Mouse (Mus musculus) forebrain, embryonic 14.5 days (tissue): Measurements from ENCODE around the gene Gm7951. TPM values are rescaled to one million over a fixed set of nuclear protein-coding genes. Genes with fewer than 3 reads are reported as not detected.
"Not testable (repeated sequence)": the region's sequence is repeated elsewhere in the genome, so short reads cannot be mapped to it uniquely, and the experiment has no call there.

ENCODE experiments used
- ATAC-seq: fragments of 200-750 bp; cut with Nextera tagmentation; 2 replicates; pipeline ENCODE4 v1.8.0; 2017; ENCODE audit warnings: mild to moderate bottlenecking, moderate library complexity
- DNase-seq: peaks from one replicate; pipeline ENCODE4 v3.0.0-alpha.2; 2015; ENCODE audit warnings: low spot score
- H3K27ac ChIP-seq: fragments of 300-500 bp; sonication (generic); 2 replicates; pipeline ENCODE4 v1.5.1; 2014; ENCODE audit warnings: low read depth, mild to moderate bottlenecking, control low read depth, low read length, moderate library complexity
- H3K27me3 ChIP-seq: fragments of 300-500 bp; sonication (generic); replicated peaks from 2 replicates; pipeline ENCODE4 v1.6.1; 2014; ENCODE audit warnings: low read length, control low read depth, mixed read lengths; ENCODE audit not compliant: control insufficient read depth, insufficient read depth
- H3K36me3 ChIP-seq: fragments of 300-500 bp; sonication (generic); 2 replicates; pipeline ENCODE4 v1.6.1; 2014; ENCODE audit warnings: low read length, control low read depth; ENCODE audit not compliant: control insufficient read depth, insufficient read depth
- H3K4me1 ChIP-seq: fragments of 300-500 bp; sonication (generic); 2 replicates; pipeline ENCODE4 v1.6.1; 2014; ENCODE audit warnings: antibody characterized with exemption, low read length, control low read depth; ENCODE audit not compliant: control insufficient read depth, insufficient read depth
- H3K4me2 ChIP-seq: fragments of 300-500 bp; sonication (generic); 2 replicates; pipeline ENCODE4 v1.6.1; 2014; ENCODE audit warnings: mild to moderate bottlenecking, control low read depth, low read length
- H3K4me3 ChIP-seq: fragments of 300-500 bp; sonication (generic); 2 replicates; pipeline ENCODE4 v1.5.1; 2014; ENCODE audit warnings: low read depth, low read length, control low read depth
- H3K9ac ChIP-seq: fragments of 300-500 bp; sonication (generic); 2 replicates; pipeline ENCODE4 v1.6.1; 2014; ENCODE audit warnings: mild to moderate bottlenecking, low read length, control low read depth, moderate library complexity
- H3K9me3 ChIP-seq: fragments of 300-500 bp; sonication (generic); replicated peaks from 2 replicates; pipeline ENCODE4 v1.6.1; 2016; ENCODE audit warnings: low read length, control low read depth, mixed read lengths; ENCODE audit not compliant: control insufficient read depth
- WGBS: fragments of 180-500 bp; shearing (Covaris S2); extraction: QIAGEN DNeasy Blood & Tissue Kit; methylation state at CpG from one replicate; pipeline ENCODE4 v1.1.7; 2014; 5-methylcytosine and 5-hydroxymethylcytosine counted together
- polyA plus RNA-seq: library from polyadenylated mRNA; unstranded; fragments of >200 nt; fragmentation: Nextera tagmentation; extraction: Ambion mirVana; gene quantifications from 2 replicates; pipeline ENCODE4 v1.2.1, GENCODE M21; 2014

Gm7951 gene
- polyA plus RNA-seq = not detected in 2 replicates

DNA sequence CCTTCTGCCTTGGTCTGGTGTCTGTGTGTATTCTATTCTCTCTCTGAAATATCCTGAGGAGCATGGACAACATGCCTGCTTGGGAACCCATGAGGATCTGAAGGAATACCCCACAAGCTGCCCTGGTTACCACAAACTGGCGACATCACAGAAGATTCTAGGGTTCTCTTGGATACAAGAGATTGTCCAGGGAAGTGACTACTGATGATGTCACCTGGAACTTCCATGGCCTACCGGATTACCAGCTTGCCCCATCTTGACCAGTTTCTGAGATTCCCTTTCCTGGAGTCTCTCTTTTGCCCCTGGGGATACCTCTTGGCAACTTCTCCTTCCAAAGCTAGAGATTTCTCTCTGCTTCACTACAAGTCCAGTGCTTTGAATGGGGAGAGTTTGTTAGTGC, at the start of gene Gm7951:
TSS of gene Gm7951 (minus strand) at position 101 of the 400 bp plus-strand sequence.
- H3K4me2 ChIP-seq, H3K27me3 ChIP-seq, H3K4me3 ChIP-seq, H3K4me1 ChIP-seq, H3K27ac ChIP-seq, H3K36me3 ChIP-seq, H3K9me3 ChIP-seq, ATAC-seq, DNase-seq, H3K9ac ChIP-seq: not testable (repeated sequence)
- no CpG with 5 or more reads among the region's 2 CpGs for WGBS

DNA sequence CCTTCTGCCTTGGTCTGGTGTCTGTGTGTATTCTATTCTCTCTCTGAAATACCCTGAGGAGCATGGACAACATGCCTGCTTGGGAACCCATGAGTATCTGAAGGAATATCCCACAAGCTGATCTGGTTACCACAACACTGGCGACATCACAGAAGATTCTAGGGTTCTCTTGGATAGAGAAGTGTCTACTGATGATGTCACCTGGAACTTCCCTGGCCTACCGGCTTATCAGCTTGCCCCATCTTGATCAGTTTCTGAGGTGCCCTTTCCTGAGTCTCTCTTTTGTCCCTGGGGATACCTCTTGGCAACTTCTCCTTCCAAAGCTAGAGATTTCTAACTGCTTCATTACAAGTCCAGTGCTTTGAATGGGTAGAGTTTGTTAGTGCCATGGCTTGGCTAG, 45.4 kb upstream of the Gm7951 start, which contains the start of gene Gm17027:
TSS of gene Gm17027 (minus strand) at position 101 of the 400 bp plus-strand sequence.
- H3K27me3 ChIP-seq, H3K9ac ChIP-seq, H3K9me3 ChIP-seq, H3K36me3 ChIP-seq, DNase-seq, ATAC-seq, H3K4me3 ChIP-seq, H3K4me2 ChIP-seq, H3K4me1 ChIP-seq, H3K27ac ChIP-seq: not testable (repeated sequence)
- WGBS = 100% methylated on average over 1 of the region's 2 CpGs

DNA sequence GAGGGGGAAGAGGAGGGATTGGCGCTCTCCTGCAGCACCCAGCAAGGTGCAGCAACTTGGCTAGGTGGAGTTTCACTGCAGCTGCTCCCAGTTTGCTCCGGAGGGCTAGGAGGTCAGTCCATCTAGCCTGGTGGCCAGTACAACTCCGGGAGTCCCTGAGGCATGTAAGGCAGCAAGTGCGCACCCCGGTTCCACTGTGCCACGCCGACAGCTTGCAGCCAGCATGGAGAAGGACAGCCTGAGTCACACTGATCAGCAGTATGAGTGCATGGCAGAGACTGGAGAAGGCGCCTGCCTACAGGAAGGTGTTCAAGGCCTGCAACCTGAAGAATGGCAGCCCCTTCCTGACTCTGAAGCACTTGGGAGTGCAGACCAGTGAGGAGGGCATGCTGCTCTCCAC, 17.4 kb upstream of the Gm7951 start:
- not testable (repeated sequence) for H3K27ac ChIP-seq, H3K9me3 ChIP-seq, H3K9ac ChIP-seq, ATAC-seq, H3K4me3 ChIP-seq, H3K4me2 ChIP-seq, H3K4me1 ChIP-seq, H3K27me3 ChIP-seq, DNase-seq, H3K36me3 ChIP-seq
- WGBS = 84% methylated on average over 6 of the region's 8 CpGs

DNA sequence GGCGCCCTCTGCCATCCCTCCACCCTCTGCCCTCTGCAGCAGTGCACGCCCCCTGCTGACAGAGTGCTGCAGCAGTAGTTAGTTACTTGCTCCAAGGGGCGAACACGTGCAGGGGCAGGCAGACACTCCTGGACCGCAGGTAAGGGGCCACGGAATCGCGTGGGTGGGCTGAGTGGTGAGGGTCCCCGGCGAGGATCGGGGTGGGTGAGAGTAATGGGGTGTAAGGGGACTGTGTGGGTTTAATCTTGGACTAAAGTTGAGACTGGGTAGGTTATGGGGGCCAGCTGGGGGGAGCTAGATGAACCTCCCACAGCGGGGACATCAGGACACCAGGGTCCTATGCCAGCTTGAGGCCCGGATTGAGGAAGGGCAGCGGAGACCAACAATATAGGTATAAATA, 16.6 kb upstream of the Gm7951 start:
- H3K27me3 ChIP-seq, H3K9ac ChIP-seq, H3K4me2 ChIP-seq, DNase-seq, H3K36me3 ChIP-seq, H3K27ac ChIP-seq, H3K4me1 ChIP-seq, H3K4me3 ChIP-seq, H3K9me3 ChIP-seq, ATAC-seq: not testable (repeated sequence)
- 44% methylated on average over 9 of the region's 14 CpGs for WGBS

Other genes starting within 250 kb of the Gm7951 start
- gene Gm7980, start 210.1 kb downstream of the Gm7951 start, polyA plus RNA-seq = not detected in 2 replicates
- not detected in 2 replicates for gene 1700049E17Rik1, start 192.4 kb downstream of the Gm7951 start, polyA plus RNA-seq
- gene 1700024B05Rik, start 173.4 kb downstream of the Gm7951 start, polyA plus RNA-seq = not detected in 2 replicates
- gene Gm6401, start 149.4 kb downstream of the Gm7951 start, polyA plus RNA-seq = not detected in 2 replicates
- gene Gm3543, start 134.0 kb downstream of the Gm7951 start, polyA plus RNA-seq = not detected in 2 replicates
- gene Gm17027, start 45.3 kb upstream of the Gm7951 start, polyA plus RNA-seq = not detected in 2 replicates
- gene Gm3573, start 73.4 kb upstream of the Gm7951 start, polyA plus RNA-seq = not detected in 2 replicates
- not detected in 2 replicates for gene Gm17026, start 142.7 kb upstream of the Gm7951 start, polyA plus RNA-seq
- not detected in 2 replicates for gene Gm9611, start 180.0 kb upstream of the Gm7951 start, polyA plus RNA-seq
- gene Gm7995, start 192.8 kb upstream of the Gm7951 start, polyA plus RNA-seq = not detected in 2 replicates